Mouse (Mus musculus): ENCODE measurements at regions not wholly inside any gene's neighbourhood (a gene's known extent, or its start where the extent isn't known, plus 50 kb on each side); places are given as distances from the start of the nearest gene placed in this dataset.

DNA sequence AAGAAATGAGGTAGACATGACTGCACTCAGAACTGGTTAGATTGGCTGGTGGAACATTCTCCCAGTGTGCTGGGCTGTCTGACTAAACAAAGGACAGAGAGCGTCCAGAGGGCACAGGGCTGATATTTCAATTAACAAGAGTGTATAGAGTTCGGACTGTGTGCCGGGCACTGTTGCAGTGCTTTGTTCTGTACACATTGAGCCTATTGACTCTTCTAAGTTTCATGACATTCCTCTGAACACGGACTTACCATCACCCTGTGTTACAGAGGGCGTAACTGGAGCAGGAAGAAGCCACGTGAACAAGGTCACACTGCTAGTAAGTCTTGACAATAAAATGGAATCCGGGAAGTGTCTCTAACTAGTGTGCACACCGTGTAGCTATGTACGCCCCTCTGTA lies 92.1 kb upstream of the Barx2 start:
- DNase-seq (ENCODE audit: low read depth), result no peak

GRCm38 (mm10) chr9:32006350-32006749 lies 93.1 kb upstream of the Barx2 start:
- no peak for DNase-seq (ENCODE audit: low read depth)

DNA sequence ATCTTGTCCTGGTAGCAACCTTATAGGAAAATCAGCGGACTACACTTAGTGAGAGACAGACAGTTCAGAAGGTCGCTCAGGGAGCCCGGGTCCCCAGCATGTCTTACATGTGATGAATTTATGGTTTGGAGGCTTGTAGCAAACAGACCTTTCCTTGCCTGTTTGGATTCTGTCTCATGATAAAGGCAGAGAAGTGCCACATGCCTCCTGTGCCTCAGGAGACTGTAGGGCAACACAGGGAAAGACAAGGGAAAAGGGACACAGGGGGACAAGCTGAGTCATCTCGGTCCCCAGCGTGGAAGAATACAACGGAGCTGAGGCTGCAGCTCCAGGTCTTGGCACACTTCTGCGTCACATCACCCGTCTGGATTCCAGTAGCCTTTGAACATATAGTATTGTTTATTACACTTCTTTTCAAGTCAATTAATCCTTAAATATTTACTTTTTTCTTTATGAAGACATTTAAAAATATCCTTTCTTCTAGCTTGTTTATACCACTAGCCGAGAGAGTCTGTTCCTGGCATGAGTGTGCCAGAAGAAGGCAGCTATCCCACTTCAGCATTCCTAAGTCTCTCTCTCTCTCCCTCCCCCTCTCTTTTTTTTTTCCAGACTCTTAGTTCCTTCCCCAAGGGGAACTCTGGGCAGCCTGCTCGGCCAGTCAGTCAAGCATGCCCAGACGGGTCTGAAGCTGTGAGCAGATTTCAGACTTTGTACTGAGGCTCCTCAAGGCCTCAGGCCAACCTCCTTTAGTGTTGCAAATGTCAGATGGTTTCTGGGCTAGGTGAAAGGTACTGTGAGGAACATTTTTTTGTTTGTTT lies 97.9 kb upstream of the Barx2 start:
- DNase-seq (ENCODE audit: low read depth), result no peak

DNA sequence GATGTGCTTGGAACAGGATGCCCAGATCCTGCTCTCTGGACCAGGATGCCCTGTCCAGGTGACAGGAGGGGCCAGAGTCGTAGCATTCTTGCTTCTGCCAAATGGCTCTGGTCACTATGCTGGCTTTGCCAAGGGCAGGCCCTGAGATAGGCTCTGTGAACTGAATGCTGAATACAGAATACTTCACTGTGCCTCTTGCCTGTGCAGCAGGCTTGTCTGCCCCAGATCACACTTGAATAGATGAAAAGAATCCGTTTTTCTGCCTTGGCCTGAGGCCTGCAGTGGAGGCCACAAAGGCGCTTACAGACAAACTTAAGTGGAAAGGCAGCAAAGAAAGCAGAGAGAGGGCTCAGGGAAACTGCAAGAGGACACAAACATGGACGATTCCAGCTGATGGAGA lies 99.7 kb upstream of the Arhgap32 start:
- no peak for DNase-seq (ENCODE audit: low read depth)

- no peak for DNase-seq (ENCODE audit: low read depth)
These were observed 97.9 kb upstream of the Arhgap32 start for GRCm38 (mm10) chr9:32018020-32018419.

DNA sequence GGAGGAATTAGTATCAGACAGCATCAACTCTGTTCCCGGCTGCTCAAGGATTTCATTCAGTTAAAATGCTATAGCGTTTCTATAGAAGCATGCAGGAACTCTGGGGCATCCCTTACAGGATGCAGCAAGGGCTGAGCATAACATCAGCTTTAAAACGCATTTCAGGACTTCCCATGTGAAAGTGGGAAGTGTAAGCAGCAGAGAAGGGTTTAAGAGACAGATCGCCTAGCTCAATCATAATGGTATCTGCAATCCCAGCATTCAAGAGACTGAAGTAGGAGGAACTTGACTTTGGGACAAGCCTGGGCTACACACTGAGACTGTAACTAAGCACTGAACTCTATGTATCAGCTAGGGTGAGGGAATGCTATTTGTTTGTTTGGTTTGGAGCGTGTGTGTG lies 96.2 kb upstream of the Arhgap32 start:
- DNase-seq (ENCODE audit: low read depth), result no peak

DNA sequence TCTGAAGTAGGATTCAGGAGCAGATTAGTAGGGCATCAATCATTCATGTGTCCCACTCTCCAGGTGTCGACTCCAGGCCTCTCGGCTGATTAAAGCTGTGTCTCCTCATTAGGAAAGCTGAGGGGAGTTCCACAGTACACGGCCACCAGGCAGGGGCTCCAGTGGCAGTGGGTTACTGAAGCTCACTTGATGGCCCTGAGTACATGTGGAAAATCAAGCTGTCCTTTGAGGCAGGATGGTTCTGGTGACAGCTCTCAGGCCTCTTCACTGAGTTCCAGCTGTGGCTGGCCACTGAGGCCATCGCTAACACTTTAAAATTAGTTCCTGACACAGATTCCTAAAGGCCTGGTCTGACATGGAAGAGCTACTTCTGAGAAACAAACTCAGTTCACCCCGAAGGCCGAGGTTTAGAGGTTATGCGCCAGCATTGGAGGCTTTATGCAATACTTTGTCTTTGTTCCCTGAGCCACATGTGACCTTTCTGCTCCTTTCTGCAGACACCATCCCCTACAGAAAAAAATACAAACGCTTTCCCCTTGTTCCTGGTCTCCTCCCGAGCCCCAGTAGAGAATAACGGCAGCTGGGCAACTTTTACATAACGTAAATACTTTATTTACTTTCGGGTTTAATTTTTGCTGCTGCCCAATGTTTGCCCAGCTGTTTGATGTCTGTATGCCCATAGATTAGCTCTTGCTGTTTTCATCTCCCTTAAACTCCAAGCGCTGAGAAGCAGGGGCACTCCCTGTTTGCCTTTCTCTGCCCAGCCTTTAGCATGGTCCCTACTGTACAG lies 94.8 kb upstream of the Arhgap32 start:
- no peak for DNase-seq (ENCODE audit: low read depth)

- no peak for DNase-seq (ENCODE audit: low read depth)
These were observed 94.2 kb upstream of the Arhgap32 start for GRCm38 (mm10) chr9:32021755-32022154.

- no peak for DNase-seq (ENCODE audit: low read depth)
These were observed 92.9 kb upstream of the Arhgap32 start for GRCm38 (mm10) chr9:32022996-32023395.

DNA sequence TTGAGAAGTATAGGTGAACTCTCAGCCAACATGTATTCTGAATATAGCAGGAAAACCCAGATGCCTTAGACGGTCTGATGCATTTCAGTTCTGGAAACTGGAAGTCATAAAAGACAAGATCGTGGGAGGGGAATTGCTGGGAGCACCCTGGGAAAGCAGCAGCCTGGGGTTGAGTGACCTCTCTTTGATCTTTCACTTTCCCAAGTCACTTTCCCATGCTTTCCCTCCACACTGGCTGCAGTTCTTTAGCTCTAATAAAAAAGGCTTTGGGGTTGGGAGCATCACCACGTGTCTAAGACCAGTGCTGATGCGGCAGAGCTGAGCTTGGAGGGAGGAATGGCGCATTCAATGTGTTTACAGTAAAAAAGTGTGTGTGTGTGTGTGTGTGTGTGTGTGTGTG lies 91.2 kb upstream of the Arhgap32 start:
- no peak for DNase-seq (ENCODE audit: low read depth)

- DNase-seq (ENCODE audit: low read depth), result no peak
These were observed 88.0 kb upstream of the Arhgap32 start for GRCm38 (mm10) chr9:32027962-32028361.

GRCm38 (mm10) chr9:32029001-32029400 lies 86.9 kb upstream of the Arhgap32 start:
- DNase-seq (ENCODE audit: low read depth), result no peak

DNA sequence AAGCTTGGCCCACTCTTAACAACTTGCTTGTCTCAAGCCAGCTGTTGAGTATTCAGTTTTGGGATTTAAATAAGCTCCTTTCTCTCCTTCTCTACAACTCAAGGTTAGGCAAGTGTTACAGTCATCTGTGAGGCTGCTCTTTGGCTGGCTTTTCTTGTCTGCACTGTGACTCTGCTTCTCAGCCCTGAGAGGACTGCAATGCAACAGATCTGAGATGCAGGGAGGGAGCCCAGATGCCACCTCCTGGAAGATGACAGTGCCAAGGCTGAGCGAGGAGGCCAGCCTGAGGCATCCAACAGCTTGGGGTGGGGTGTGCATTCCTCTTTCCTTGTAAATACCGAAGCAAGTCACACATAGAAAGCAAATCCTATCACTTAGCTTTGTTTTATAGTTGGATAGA lies 86.2 kb upstream of the Arhgap32 start:
- no peak for DNase-seq (ENCODE audit: low read depth)

DNA sequence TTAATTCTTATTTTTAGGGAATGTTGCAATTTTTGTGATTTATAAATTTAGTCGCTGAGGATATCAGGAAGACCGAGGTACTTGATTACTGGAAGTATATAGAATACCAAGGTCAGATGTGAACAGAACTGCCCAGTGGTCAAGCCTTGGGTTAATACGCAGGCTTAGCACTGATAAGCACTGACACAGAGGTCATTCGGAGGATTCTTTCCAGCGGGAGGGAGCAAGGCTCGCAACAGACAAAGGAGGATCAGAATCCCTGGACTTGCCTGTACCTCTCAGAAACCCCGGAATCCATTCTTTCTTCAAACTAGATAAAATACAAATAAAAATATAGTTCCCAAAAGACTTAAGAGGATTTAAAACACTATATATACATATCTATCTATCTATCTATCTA lies 85.7 kb upstream of the Arhgap32 start:
- DNase-seq (ENCODE audit: low read depth), result no peak

- DNase-seq (ENCODE audit: low read depth), result no peak
These were observed 83.9 kb upstream of the Arhgap32 start for GRCm38 (mm10) chr9:32031950-32032453.

- no peak for DNase-seq (ENCODE audit: low read depth)
These were observed 83.3 kb upstream of the Arhgap32 start for GRCm38 (mm10) chr9:32032521-32033185.

- no peak for DNase-seq (ENCODE audit: low read depth)
These were observed 82.0 kb upstream of the Arhgap32 start for GRCm38 (mm10) chr9:32033937-32034336.

- no peak for DNase-seq (ENCODE audit: low read depth)
These were observed 75.9 kb upstream of the Arhgap32 start for GRCm38 (mm10) chr9:32039999-32040398.

GRCm38 (mm10) chr9:32043344-32043743 lies 72.6 kb upstream of the Arhgap32 start:
- no peak for DNase-seq (ENCODE audit: low read depth)

- DNase-seq (ENCODE audit: low read depth), result no peak
These were observed 69.1 kb upstream of the Arhgap32 start for GRCm38 (mm10) chr9:32046791-32047190.

GRCm38 (mm10) chr9:32048941-32049340 lies 67.0 kb upstream of the Arhgap32 start:
- no peak for DNase-seq (ENCODE audit: low read depth)

GRCm38 (mm10) chr9:32049546-32049945 lies 66.4 kb upstream of the Arhgap32 start:
- no peak for DNase-seq (ENCODE audit: low read depth)
